ENCODE assay signal across 11 mouse cellular contexts in the genomic region with DNA sequence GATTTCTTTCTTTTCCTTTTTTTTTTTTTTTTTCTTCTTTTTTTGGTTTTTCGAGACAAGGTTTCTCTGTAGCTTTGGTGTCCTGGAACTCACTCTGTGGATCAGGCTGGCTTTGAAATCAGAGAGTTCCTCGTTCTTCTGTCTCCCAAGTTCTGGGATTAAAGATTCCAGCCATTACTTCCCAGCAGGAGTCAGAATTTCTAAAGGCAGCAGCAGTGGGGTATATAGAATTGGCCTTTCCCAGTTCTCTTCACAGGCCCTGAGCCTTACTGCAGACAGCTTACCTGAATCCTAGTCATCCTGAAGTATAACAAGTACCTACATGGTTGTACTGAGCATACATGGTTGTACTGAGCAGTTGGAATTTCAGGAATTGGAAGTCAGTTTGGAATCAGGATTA. TPM values are rescaled to one million over a fixed set of nuclear protein-coding genes. Genes with fewer than 3 reads are reported as not detected.
A peak's percentile ranks its signal among the peaks of the same experiment; 100 is the strongest.
DNase-seq lines count a peak whose midpoint lies in the region; ATAC-seq and TF ChIP-seq lines count a peak whose summit lies in the region.
"Had no signal": no experiment of that assay in that cellular context is flagged by ENCODE, and none has a peak within 500 bp of the region (broad histone marks: within the 10 kb centered on the region; RNA-seq: fewer than 3 reads in every experiment).

No protein-coding gene starts in this region.

- H3K9ac ChIP-seq in forebrain, postnatal 0 days: no peak overlapping the region
- no peak overlapping the region for H3K9ac ChIP-seq in forebrain, embryonic 15.5 days (replicated peaks)
- H3K9ac ChIP-seq in limb, embryonic 12.5 days (replicated peaks): no peak overlapping the region
- H3K9ac ChIP-seq in liver, postnatal 0 days (replicated peaks): peak overlapping the region; percentile 89

- H3K27ac ChIP-seq in forebrain, postnatal 0 days (ENCODE audit: low read depth, low read length): no peak overlapping the region
- no peak overlapping the region for H3K27ac ChIP-seq in forebrain, embryonic 15.5 days (replicated peaks)
- H3K27ac ChIP-seq in limb, embryonic 12.5 days: no peak overlapping the region
- no peak overlapping the region for H3K27ac ChIP-seq in limb, embryonic 10.5 days
- H3K27ac ChIP-seq in cortical plate, adult 2 months (ENCODE audit: insufficient read depth, low read length): no peak overlapping the region
- H3K27ac ChIP-seq in liver, postnatal 0 days (ENCODE audit: low read depth): peak overlapping the region; percentile 97

- no peak for DNase-seq in forebrain, postnatal 0 days
- no peak for DNase-seq in limb, embryonic 10.5 days (ENCODE audit: low spot score)
- no peak for DNase-seq in liver, postnatal 0 days
- DNase-seq in right cerebral cortex, postnatal 10 days (ENCODE audit: low spot score in 2 of 2): no peak
- DNase-seq in natural killer cell, adult 2 months (ENCODE audit: low spot score in 2 of 2): no peak
- DNase-seq: B cell, adult 2 months; left cerebral cortex, postnatal 4 days had no signal

- no peak overlapping the region for H3K4me3 ChIP-seq in forebrain, postnatal 0 days (ENCODE audit: low read depth, low read length)
- no peak overlapping the region for H3K4me3 ChIP-seq in forebrain, embryonic 15.5 days
- H3K4me3 ChIP-seq in limb, embryonic 12.5 days (replicated peaks): 0 out of 2 replicates have a peak overlapping the region, but pooled peaks have one; percentile 3
- H3K4me3 ChIP-seq in limb, embryonic 10.5 days: no peak overlapping the region
- H3K4me3 ChIP-seq in cortical plate, adult 2 months (ENCODE audit: insufficient read depth, low read length): peak overlapping the region; percentile 42; the same call in 1 of the 2 replicates
- H3K4me3 ChIP-seq in liver, postnatal 0 days (ENCODE audit: low read depth, low read length): peak overlapping the region; percentile 84

- ATAC-seq in forebrain, postnatal 0 days: no peak
- no peak for ATAC-seq in forebrain, embryonic 15.5 days (replicated peaks)
- no peak for ATAC-seq in limb, embryonic 12.5 days (ENCODE audit: insufficient number of reproducible peaks, insufficient read depth, low FRiP score, low TSS enrichment, low read depth)
- ATAC-seq in liver, postnatal 0 days: no peak
- ATAC-seq: inflammation-experienced regulatory T-cells, adult 6 months had no signal

- 0 out of 2 replicates have a peak, but pooled peaks cover 4% of the 10 kb centered on the region for H3K36me3 ChIP-seq in forebrain, postnatal 0 days (ENCODE audit: insufficient read depth)
- no peaks in the 10 kb centered on the region for H3K36me3 ChIP-seq in forebrain, embryonic 15.5 days
- peaks cover 13% of the 10 kb centered on the region for H3K36me3 ChIP-seq in limb, embryonic 12.5 days
- H3K36me3 ChIP-seq in limb, embryonic 10.5 days: peaks cover 3% of the 10 kb centered on the region; the same call in 1 of the 2 replicates
- no peaks in the 10 kb centered on the region for H3K36me3 ChIP-seq in liver, postnatal 0 days (replicated peaks; ENCODE audit: insufficient read depth, low read length)

- H3K27me3 ChIP-seq in forebrain, postnatal 0 days (ENCODE audit: insufficient read depth, low read length): no peaks in the 10 kb centered on the region
- H3K27me3 ChIP-seq in forebrain, embryonic 15.5 days: no peaks in the 10 kb centered on the region
- no peaks in the 10 kb centered on the region for H3K27me3 ChIP-seq in limb, embryonic 12.5 days
- no peaks in the 10 kb centered on the region for H3K27me3 ChIP-seq in limb, embryonic 10.5 days (ENCODE audit: low read depth, poor library complexity, severe bottlenecking)
- H3K27me3 ChIP-seq in liver, postnatal 0 days (ENCODE audit: insufficient read depth, low read length): no peaks in the 10 kb centered on the region

- H3K4me2 ChIP-seq in forebrain, postnatal 0 days (ENCODE audit: low read depth): peak overlapping the region; percentile 19; the same call in 1 of the 2 replicates
- H3K4me2 ChIP-seq in forebrain, embryonic 15.5 days (replicated peaks): no peak overlapping the region
- H3K4me2 ChIP-seq in limb, embryonic 12.5 days: peak overlapping the region; percentile 70; the same call in 1 of the 2 replicates
- peak overlapping the region; percentile 97 for H3K4me2 ChIP-seq in liver, postnatal 0 days (ENCODE audit: low read depth, low read length)

- WGBS in forebrain, postnatal 0 days: 54% methylated on average over 2 of the region's 2 CpGs
- 17% methylated on average over 2 of the region's 2 CpGs for WGBS in forebrain, embryonic 15.5 days
- 60% methylated on average over 2 of the region's 2 CpGs for WGBS in limb, embryonic 12.5 days
- 68% methylated on average over 2 of the region's 2 CpGs for WGBS in limb, embryonic 10.5 days
- 56% methylated on average over 2 of the region's 2 CpGs for WGBS in liver, postnatal 0 days (ENCODE audit: insufficient replicate concordance)

- no peak for TF ChIP-seq EP300 in liver, postnatal 0 days (IDR thresholded peaks at IDR 0.05; ENCODE audit: low read depth)

- TF ChIP-seq POLR2A in cortical plate, adult 2 months (IDR thresholded peaks at IDR 0.05; ENCODE audit: extremely low read depth, insufficient read depth, low read length): no peak

- H3K9me3 ChIP-seq in forebrain, postnatal 0 days (ENCODE audit: low read length): no peaks in the 10 kb centered on the region
- no peaks in the 10 kb centered on the region for H3K9me3 ChIP-seq in forebrain, embryonic 15.5 days
- H3K9me3 ChIP-seq in limb, embryonic 12.5 days: no peaks in the 10 kb centered on the region
- H3K9me3 ChIP-seq in limb, embryonic 10.5 days (replicated peaks): no peaks in the 10 kb centered on the region
- no peaks in the 10 kb centered on the region for H3K9me3 ChIP-seq in liver, postnatal 0 days (ENCODE audit: low read length)

- H3K4me1 ChIP-seq in forebrain, postnatal 0 days (ENCODE audit: insufficient read depth): peaks cover 6% of the 10 kb centered on the region; the same call in 1 of the 2 replicates
- H3K4me1 ChIP-seq in forebrain, embryonic 15.5 days: peaks cover 8% of the 10 kb centered on the region
- peaks cover 15% of the 10 kb centered on the region; the same call in 1 of the 2 replicates for H3K4me1 ChIP-seq in limb, embryonic 12.5 days (replicated peaks)
- peaks cover 26% of the 10 kb centered on the region for H3K4me1 ChIP-seq in limb, embryonic 10.5 days
- H3K4me1 ChIP-seq in cortical plate, adult 2 months (ENCODE audit: control insufficient read depth, insufficient read depth, low read length): peaks cover 5% of the 10 kb centered on the region
- peaks cover 21% of the 10 kb centered on the region for H3K4me1 ChIP-seq in liver, postnatal 0 days (ENCODE audit: insufficient read depth)

- no peak for TF ChIP-seq CTCF in forebrain, postnatal 0 days (IDR thresholded peaks at IDR 0.05; ENCODE audit: low read depth)
- TF ChIP-seq CTCF in cortical plate, adult 2 months (IDR thresholded peaks at IDR 0.05; ENCODE audit: extremely low read depth, insufficient read depth, low read length): no peak
- no peak for TF ChIP-seq CTCF in liver, postnatal 0 days (IDR thresholded peaks at IDR 0.05; ENCODE audit: low read depth)

RNA-seq across cellular contexts. Expression of a gene that starts 1.8 kb away (rescaled TPM):
- 42.0 and 46.7 TPM in 2 replicates for total RNA-seq in forebrain, postnatal 0 days (2014; rRNA removed)
- polyA plus RNA-seq in forebrain, postnatal 0 days (2015; fragmentation: Nextera tagmentation; extraction: Ambion mirVana): 15.3 and 20.8 TPM in 2 replicates
- 22.0 and 22.9 TPM in 2 replicates for polyA plus RNA-seq in forebrain, embryonic 15.5 days (2015; fragmentation: Nextera tagmentation; extraction: Ambion mirVana)
- polyA plus RNA-seq in limb, embryonic 12.5 days (2016; fragmentation: Nextera tagmentation; extraction: Ambion mirVana): 54.1 and 54.8 TPM in 2 replicates
- 45.4 and 46.8 TPM in 2 replicates for polyA plus RNA-seq in limb, embryonic 10.5 days (2016; fragmentation: Nextera tagmentation; extraction: Ambion mirVana)
- 31.7 and 33.4 TPM in 2 replicates for polyA plus RNA-seq in cortical plate, adult 2 months (2012; rRNA removed)
- 24.5 and 27.1 TPM in 2 replicates for polyA plus RNA-seq in liver, postnatal 0 days (2015; fragmentation: Nextera tagmentation; extraction: Ambion mirVana)

Comparison
In these comparisons a context has a peak if more than half of its experiments do, and no peak if none do; other contexts are left out.
1. H3K4me3 ChIP-seq: peak in limb, embryonic 12.5 days (single experiment), cortical plate, adult 2 months (single experiment) and liver, postnatal 0 days (single experiment); none in forebrain, postnatal 0 days (single experiment), forebrain, embryonic 15.5 days (single experiment) and limb, embryonic 10.5 days (single experiment).